Mouse (Mus musculus): ENCODE results near the gene Gm6460.

Gm6460 gene

DNA sequence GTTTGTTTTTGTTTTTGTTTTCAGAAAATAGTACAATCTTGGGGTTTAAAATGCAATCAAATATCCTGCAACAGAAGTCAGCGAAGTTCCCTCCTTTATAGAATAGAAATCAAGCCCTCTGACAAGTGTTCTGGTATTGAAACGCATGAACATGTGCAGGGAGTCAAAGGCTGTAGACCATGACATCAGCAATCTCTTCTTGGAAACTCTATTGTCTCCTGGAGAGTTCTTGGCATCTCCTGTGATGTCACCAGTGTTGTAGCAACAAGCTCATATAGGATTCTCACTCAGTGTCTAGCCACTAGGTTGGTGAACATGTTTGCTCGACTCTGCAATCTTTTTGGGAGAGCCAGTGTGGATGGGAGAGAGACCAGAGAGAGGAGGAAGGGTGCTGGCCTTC is at the start of gene Gm6460:
Gm6460 (plus strand) TSS at position 301 of the 400 bp plus-strand sequence.
- no CpG with 5 or more reads among the region's 3 CpGs for WGBS
